Mouse (Mus musculus) heart, adult 2 months (tissue): Measurements from ENCODE around the gene Morn4.

Experiments used
- CTCF ChIP-seq: fragments of 200-600 bp; IDR thresholded peaks from 2 replicates; pipeline ENCODE4 v1.8.1; 2022; ENCODE audit warnings: antibody characterized with exemption, mild to moderate bottlenecking, moderate library complexity
- EP300 ChIP-seq: fragments of 200-500 bp; IDR thresholded peaks from 2 replicates; pipeline ENCODE4 v1.6.1; 2011; ENCODE audit warnings: low read depth, low read length, control low read depth; ENCODE audit not compliant: insufficient read depth

- no peak for TF ChIP-seq EP300
- no peak for TF ChIP-seq CTCF
Measured at GRCm38 (mm10) chr19:42068441-42069240, 17.5 kb downstream of the Morn4 start.
